Mouse (Mus musculus) heart, embryonic 13.5 days (tissue): ENCODE results near the gene Cd300lg. TPM values are rescaled to one million over a fixed set of nuclear protein-coding genes. Genes with fewer than 3 reads are reported as not detected.

Experiments used
- ATAC-seq: fragments of 200-750 bp; cut with Nextera tagmentation; 2 replicates; pipeline ENCODE4 v1.8.0; 2017; ENCODE audit warnings: moderate TSS enrichment; ENCODE audit not compliant: insufficient number of reproducible peaks, low FRiP score, low TSS enrichment; ENCODE audit errors: extremely low read depth
- H3K27ac ChIP-seq: fragments of 300-500 bp; sonication (generic); replicated peaks from 2 replicates; pipeline ENCODE4 v1.5.1; 2015; ENCODE audit warnings: moderate library complexity, mild to moderate bottlenecking, inconsistent platforms
- H3K27me3 ChIP-seq: fragments of 300-500 bp; sonication (generic); replicated peaks from 2 replicates; pipeline ENCODE4 v1.6.1; 2015; ENCODE audit warnings: mild to moderate bottlenecking, inconsistent platforms
- H3K36me3 ChIP-seq: fragments of 300-500 bp; sonication (generic); 2 replicates; pipeline ENCODE4 v1.6.1; 2015; ENCODE audit warnings: mild to moderate bottlenecking, inconsistent platforms
- H3K4me1 ChIP-seq: fragments of 300-500 bp; sonication (generic); 2 replicates; pipeline ENCODE4 v1.6.1; 2015; ENCODE audit warnings: inconsistent platforms
- H3K4me2 ChIP-seq: fragments of 300-500 bp; sonication (generic); 2 replicates; pipeline ENCODE4 v1.6.1; 2015; ENCODE audit warnings: inconsistent platforms, mild to moderate bottlenecking, moderate library complexity
- H3K4me3 ChIP-seq: fragments of 300-500 bp; sonication (generic); 2 replicates; pipeline ENCODE4 v1.5.1; 2015; ENCODE audit warnings: moderate library complexity, mild to moderate bottlenecking, inconsistent platforms
- H3K9ac ChIP-seq: fragments of 300-500 bp; sonication (generic); 2 replicates; pipeline ENCODE4 v1.6.1; 2015; ENCODE audit warnings: inconsistent platforms, mild to moderate bottlenecking, moderate library complexity
- H3K9me3 ChIP-seq: fragments of 300-500 bp; sonication (generic); 2 replicates; pipeline ENCODE4 v1.6.1; 2016; ENCODE audit warnings: inconsistent platforms
- WGBS: fragments of 180-500 bp; shearing (Covaris S2); methylation state at CpG from one replicate; pipeline ENCODE4 v1.1.7; 2015; ENCODE audit warnings: mixed read lengths; 5-methylcytosine and 5-hydroxymethylcytosine counted together
- polyA plus RNA-seq: library from polyadenylated mRNA; unstranded; fragments of >200 nt; fragmentation: Nextera tagmentation; extraction: Ambion mirVana; gene quantifications from 2 replicates; pipeline ENCODE4 v1.2.1, GENCODE M21; 2015

The Cd300lg gene
- polyA plus RNA-seq, 1 experiment from 2014 or later = 2.7 TPM

- Histone ChIP-seq H3K4me1 (peaks cover 3% of the 10 kb centered on the region; the same call in 1 of the 2 replicates), H3K27me3 (0 out of 2 replicates have a peak, but pooled peaks cover 4% of the 10 kb centered on the region), H3K4me3 (no peak overlapping the region), H3K9me3 (no peaks in the 10 kb centered on the region), H3K9ac (no peak overlapping the region), H3K36me3 (no peaks in the 10 kb centered on the region), H3K27ac (no peak overlapping the region), H3K4me2 (no peak overlapping the region)
- ATAC-seq = no peak
- 63% methylated on average over 5 of the region's 5 CpGs for WGBS
Measured at GRCm38 (mm10) chr11:102035456-102035960, 5.8 kb upstream of the Cd300lg start.

GRCm38 (mm10) chr11:102036336-102036735, 5.0 kb upstream of the Cd300lg start:
- 0 out of 2 replicates have a peak, but pooled peaks cover 4% of the 10 kb centered on the region for H3K27me3 ChIP-seq
- H3K4me1 ChIP-seq = peaks cover 3% of the 10 kb centered on the region; the same call in 1 of the 2 replicates
- no peak overlapping the region for H3K4me2 ChIP-seq
- no peak overlapping the region for H3K27ac ChIP-seq
- H3K4me3 ChIP-seq = no peak overlapping the region
- WGBS = 43% methylated on average over 7 of the region's 7 CpGs
- H3K9ac ChIP-seq = no peak overlapping the region
- ATAC-seq = no peak
- no peaks in the 10 kb centered on the region for H3K36me3 ChIP-seq
- no peaks in the 10 kb centered on the region for H3K9me3 ChIP-seq

GRCm38 (mm10) chr11:102037789-102038188, 3.5 kb upstream of the Cd300lg start:
- H3K4me1 ChIP-seq = peaks cover 3% of the 10 kb centered on the region; the same call in 1 of the 2 replicates
- no peak overlapping the region for H3K4me3 ChIP-seq
- ATAC-seq = no peak
- 0 out of 2 replicates have a peak, but pooled peaks cover 4% of the 10 kb centered on the region for H3K27me3 ChIP-seq
- no peaks in the 10 kb centered on the region for H3K36me3 ChIP-seq
- H3K9me3 ChIP-seq = no peaks in the 10 kb centered on the region
- H3K9ac ChIP-seq = no peak overlapping the region
- H3K4me2 ChIP-seq = no peak overlapping the region
- WGBS = 79% methylated on average over 6 of the region's 6 CpGs
- H3K27ac ChIP-seq = no peak overlapping the region

- H3K4me2 ChIP-seq = no peak overlapping the region
- H3K9ac ChIP-seq = 0 out of 2 replicates have a peak overlapping the region, but pooled peaks have one; percentile 40
- 0 out of 2 replicates have a peak, but pooled peaks cover 4% of the 10 kb centered on the region for H3K27me3 ChIP-seq
- no peaks in the 10 kb centered on the region for H3K9me3 ChIP-seq
- peaks cover 3% of the 10 kb centered on the region; the same call in 1 of the 2 replicates for H3K4me1 ChIP-seq
- WGBS = 63% methylated on average over 13 of the region's 13 CpGs
- no peak overlapping the region for H3K4me3 ChIP-seq
- H3K27ac ChIP-seq = no peak overlapping the region
- ATAC-seq = no peak
- H3K36me3 ChIP-seq = no peaks in the 10 kb centered on the region
Measured at GRCm38 (mm10) chr11:102039487-102040137, 1.7 kb upstream of the Cd300lg start.

GRCm38 (mm10) chr11:102040138-102040524, 1.2 kb upstream of the Cd300lg start:
- Histone ChIP-seq H3K9me3 (no peaks in the 10 kb centered on the region), H3K36me3 (no peaks in the 10 kb centered on the region), H3K27me3 (0 out of 2 replicates have a peak, but pooled peaks cover 4% of the 10 kb centered on the region), H3K4me2 (no peak overlapping the region), H3K27ac (no peak overlapping the region), H3K4me3 (no peak overlapping the region), H3K9ac (no peak overlapping the region), H3K4me1 (peaks cover 3% of the 10 kb centered on the region; the same call in 1 of the 2 replicates)
- no peak for ATAC-seq
- WGBS = under 1% methylated on average over 9 of the region's 9 CpGs

- no peak overlapping the region for H3K4me2 ChIP-seq
- ATAC-seq = no peak
- H3K4me3 ChIP-seq = no peak overlapping the region
- no peak overlapping the region for H3K27ac ChIP-seq
- no peak overlapping the region for H3K9ac ChIP-seq
- peaks cover 3% of the 10 kb centered on the region; the same call in 1 of the 2 replicates for H3K4me1 ChIP-seq
- 0 out of 2 replicates have a peak, but pooled peaks cover 4% of the 10 kb centered on the region for H3K27me3 ChIP-seq
- 69% methylated on average over 4 of the region's 4 CpGs for WGBS
- H3K36me3 ChIP-seq = no peaks in the 10 kb centered on the region
- H3K9me3 ChIP-seq = peaks cover 4% of the 10 kb centered on the region
Measured at GRCm38 (mm10) chr11:102040646-102041045, 663 bp upstream of the Cd300lg start.

GRCm38 (mm10) chr11:102042971-102043370, 1.7 kb downstream of the Cd300lg start:
- Histone ChIP-seq H3K9me3 (peaks cover 9% of the 10 kb centered on the region), H3K36me3 (no peaks in the 10 kb centered on the region), H3K27me3 (0 out of 2 replicates have a peak, but pooled peaks cover 1% of the 10 kb centered on the region), H3K4me2 (no peak overlapping the region), H3K4me1 (peaks cover 3% of the 10 kb centered on the region; the same call in 1 of the 2 replicates), H3K4me3 (no peak overlapping the region), H3K27ac (no peak overlapping the region), H3K9ac (no peak overlapping the region)
- ATAC-seq = no peak
- 80% methylated on average over 13 of the region's 14 CpGs for WGBS

- Histone ChIP-seq H3K36me3 (no peaks in the 10 kb centered on the region), H3K9ac (no peak overlapping the region), H3K27me3 (no peaks in the 10 kb centered on the region), H3K4me3 (no peak overlapping the region), H3K4me2 (no peak overlapping the region), H3K4me1 (peaks cover 3% of the 10 kb centered on the region; the same call in 1 of the 2 replicates), H3K9me3 (peaks cover 9% of the 10 kb centered on the region), H3K27ac (no peak overlapping the region)
- no peak for ATAC-seq
- WGBS = 75% methylated on average over 6 of the region's 6 CpGs
Measured at GRCm38 (mm10) chr11:102043381-102043780, 2.1 kb downstream of the Cd300lg start.

GRCm38 (mm10) chr11:102044691-102045212, 3.4 kb downstream of the Cd300lg start:
- no peak overlapping the region for H3K4me2 ChIP-seq
- H3K27me3 ChIP-seq = no peaks in the 10 kb centered on the region
- peaks cover under 1% of the 10 kb centered on the region; the same call in 1 of the 2 replicates for H3K4me1 ChIP-seq
- 78% methylated on average over 7 of the region's 7 CpGs for WGBS
- no peak for ATAC-seq
- no peaks in the 10 kb centered on the region for H3K36me3 ChIP-seq
- no peak overlapping the region for H3K9ac ChIP-seq
- H3K9me3 ChIP-seq = peaks cover 9% of the 10 kb centered on the region
- H3K27ac ChIP-seq = no peak overlapping the region
- H3K4me3 ChIP-seq = no peak overlapping the region

- Histone ChIP-seq H3K4me3 (no peak overlapping the region), H3K4me2 (no peak overlapping the region), H3K9ac (no peak overlapping the region), H3K36me3 (no peaks in the 10 kb centered on the region), H3K9me3 (peaks cover 9% of the 10 kb centered on the region), H3K27me3 (no peaks in the 10 kb centered on the region), H3K27ac (no peak overlapping the region), H3K4me1 (no peaks in the 10 kb centered on the region)
- no peak for ATAC-seq
- 75% methylated on average over 9 of the region's 9 CpGs for WGBS
Measured at GRCm38 (mm10) chr11:102046607-102047006, 5.3 kb downstream of the Cd300lg start.

GRCm38 (mm10) chr11:102049875-102050482, 8.7 kb downstream of the Cd300lg start:
- ATAC-seq = no peak
- no peak overlapping the region for H3K4me3 ChIP-seq
- H3K4me2 ChIP-seq = no peak overlapping the region
- peaks cover 6% of the 10 kb centered on the region; the same call in 1 of the 2 replicates for H3K4me1 ChIP-seq
- 44% methylated on average over 14 of the region's 14 CpGs for WGBS
- H3K27ac ChIP-seq = peak overlapping the region; percentile 80
- H3K9me3 ChIP-seq = peaks cover 9% of the 10 kb centered on the region
- H3K27me3 ChIP-seq = no peaks in the 10 kb centered on the region
- no peaks in the 10 kb centered on the region for H3K36me3 ChIP-seq
- no peak overlapping the region for H3K9ac ChIP-seq
